ENCODE assay signal across 8 mouse cellular contexts in genomic region chr10:128584386-128584785, GRCm38 (mm10). TPM values are rescaled to one million over a fixed set of nuclear protein-coding genes. Genes with fewer than 3 reads are reported as not detected.
DNase-seq lines count a peak whose midpoint lies in the region; ATAC-seq lines count a peak whose summit lies in the region.

No protein-coding gene starts in this region.

- peaks cover 65% of the 10 kb centered on the region for H3K27me3 ChIP-seq in hindbrain, embryonic 10.5 days (ENCODE audit: insufficient read depth, poor library complexity, severe bottlenecking)
- H3K27me3 ChIP-seq in hindbrain, embryonic 14.5 days (ENCODE audit: control insufficient read depth, insufficient read depth, low read length): peaks cover 42% of the 10 kb centered on the region
- peaks cover 70% of the 10 kb centered on the region for H3K27me3 ChIP-seq in midbrain, embryonic 10.5 days (ENCODE audit: low read depth, poor library complexity, severe bottlenecking)

- DNase-seq in hindbrain, embryonic 10.5 days (ENCODE audit: low spot score): no peak
- DNase-seq in hindbrain, embryonic 14.5 days (ENCODE audit: low spot score): no peak
- DNase-seq in fat pad, adult 2 months (ENCODE audit: extremely low read depth, low read depth, low spot score): peak; percentile 96
- peak; percentile 94 for DNase-seq in large intestine, adult 2 months (ENCODE audit: low read depth, low spot score)
- DNase-seq in thymus, postnatal 14 days: peak; percentile 61
- DNase-seq in gastrocnemius, adult 18-20 months (ENCODE audit: low spot score): no peak
- no peak for DNase-seq in right cerebral cortex, postnatal 10 days (ENCODE audit: low spot score in 2 of 2)
- DNase-seq in midbrain, embryonic 10.5 days (ENCODE audit: low spot score): no peak

- WGBS in hindbrain, embryonic 10.5 days: 12% methylated on average over 4 of the region's 4 CpGs
- 9% methylated on average over 4 of the region's 4 CpGs for WGBS in hindbrain, embryonic 14.5 days
- WGBS in large intestine, adult 2 months: 6% methylated on average over 4 of the region's 4 CpGs
- WGBS in midbrain, embryonic 10.5 days: 14% methylated on average over 4 of the region's 4 CpGs

- peaks cover 27% of the 10 kb centered on the region for H3K4me1 ChIP-seq in hindbrain, embryonic 10.5 days (replicated peaks)
- peaks cover 3% of the 10 kb centered on the region; the same call in 1 of the 2 replicates for H3K4me1 ChIP-seq in hindbrain, embryonic 14.5 days (replicated peaks; ENCODE audit: control insufficient read depth, insufficient read depth, low read length)
- H3K4me1 ChIP-seq in midbrain, embryonic 10.5 days: peaks cover 24% of the 10 kb centered on the region

- no peak overlapping the region for H3K27ac ChIP-seq in hindbrain, embryonic 10.5 days
- H3K27ac ChIP-seq in hindbrain, embryonic 14.5 days: no peak overlapping the region
- no peak overlapping the region for H3K27ac ChIP-seq in midbrain, embryonic 10.5 days (replicated peaks)

- H3K4me3 ChIP-seq in hindbrain, embryonic 10.5 days: peak overlapping the region; percentile 5; the same call in 1 of the 2 replicates
- H3K4me3 ChIP-seq in hindbrain, embryonic 14.5 days (replicated peaks; ENCODE audit: low read length): no peak overlapping the region
- H3K4me3 ChIP-seq in midbrain, embryonic 10.5 days: no peak overlapping the region

- H3K9me3 ChIP-seq in hindbrain, embryonic 10.5 days: no peaks in the 10 kb centered on the region
- H3K9me3 ChIP-seq in hindbrain, embryonic 14.5 days (ENCODE audit: control insufficient read depth, low read length): no peaks in the 10 kb centered on the region
- H3K9me3 ChIP-seq in midbrain, embryonic 10.5 days (replicated peaks): no peaks in the 10 kb centered on the region

- H3K9ac ChIP-seq in hindbrain, embryonic 14.5 days: no peak overlapping the region

- no peak for ATAC-seq in hindbrain, embryonic 14.5 days (ENCODE audit: low FRiP score)

- no peaks in the 10 kb centered on the region for H3K36me3 ChIP-seq in hindbrain, embryonic 10.5 days
- no peaks in the 10 kb centered on the region for H3K36me3 ChIP-seq in hindbrain, embryonic 14.5 days (replicated peaks; ENCODE audit: control insufficient read depth, insufficient read depth)
- H3K36me3 ChIP-seq in midbrain, embryonic 10.5 days: no peaks in the 10 kb centered on the region

- no peak overlapping the region for H3K4me2 ChIP-seq in hindbrain, embryonic 14.5 days (replicated peaks)

RNA-seq across cellular contexts. Expression of gene Erbb3, which starts 5.1 kb away (rescaled TPM):
- 5.0 and 13.5 TPM in 2 replicates for polyA plus RNA-seq in hindbrain, embryonic 10.5 days (2016; fragmentation: Nextera tagmentation; extraction: Ambion mirVana)
- 1.5 and 1.8 TPM in 2 replicates for polyA plus RNA-seq in hindbrain, embryonic 14.5 days (2014; fragmentation: Nextera tagmentation; extraction: Ambion mirVana)
- polyA plus RNA-seq in large intestine, adult 2 months (2012; rRNA removed): 76.7 and 120 TPM in 2 replicates
- 1 to 10 TPM; 2.7 TPM for total RNA-seq in gastrocnemius, adult 18-20 months (2021)
- polyA plus RNA-seq in midbrain, embryonic 10.5 days (2016; fragmentation: Nextera tagmentation; extraction: Ambion mirVana): 0.72 and 1.4 TPM in 2 replicates

RNA-seq across cellular contexts. Expression of gene Pa2g4, which starts 18.6 kb away (rescaled TPM):
- 205 and 257 TPM in 2 replicates for polyA plus RNA-seq in hindbrain, embryonic 10.5 days (2016; fragmentation: Nextera tagmentation; extraction: Ambion mirVana)
- polyA plus RNA-seq in hindbrain, embryonic 14.5 days (2014; fragmentation: Nextera tagmentation; extraction: Ambion mirVana): 129 and 149 TPM in 2 replicates
- polyA plus RNA-seq in large intestine, adult 2 months (2012; rRNA removed): 29.3 and 31.2 TPM in 2 replicates
- total RNA-seq in gastrocnemius, adult 18-20 months (2021): 10 to 100 TPM; 35.4 to 37.6 TPM
- 231 and 262 TPM in 2 replicates for polyA plus RNA-seq in midbrain, embryonic 10.5 days (2016; fragmentation: Nextera tagmentation; extraction: Ambion mirVana)

RNA-seq across cellular contexts. Expression of gene Rpl41, which starts 35.3 kb away (rescaled TPM):
- polyA plus RNA-seq in hindbrain, embryonic 10.5 days (2016; fragmentation: Nextera tagmentation; extraction: Ambion mirVana): 2,868 and 3,332 TPM in 2 replicates
- 2,254 and 2,846 TPM in 2 replicates for polyA plus RNA-seq in hindbrain, embryonic 14.5 days (2014; fragmentation: Nextera tagmentation; extraction: Ambion mirVana)
- 2,450 and 2,465 TPM in 2 replicates for polyA plus RNA-seq in large intestine, adult 2 months (2012; rRNA removed)
- total RNA-seq in gastrocnemius, adult 18-20 months (2021): 1,000 to 10,000 TPM; 1,015 to 1,049 TPM
- polyA plus RNA-seq in midbrain, embryonic 10.5 days (2016; fragmentation: Nextera tagmentation; extraction: Ambion mirVana): 2,872 and 3,266 TPM in 2 replicates

RNA-seq across cellular contexts. Expression of gene Zc3h10, which starts 36.8 kb away (rescaled TPM):
- polyA plus RNA-seq in hindbrain, embryonic 10.5 days (2016; fragmentation: Nextera tagmentation; extraction: Ambion mirVana): 16.9 and 19.9 TPM in 2 replicates
- polyA plus RNA-seq in hindbrain, embryonic 14.5 days (2014; fragmentation: Nextera tagmentation; extraction: Ambion mirVana): 14.5 and 16.3 TPM in 2 replicates
- 10.7 and 12.2 TPM in 2 replicates for polyA plus RNA-seq in large intestine, adult 2 months (2012; rRNA removed)
- total RNA-seq in gastrocnemius, adult 18-20 months (2021): 1 to 10 TPM; 4.6 to 8.3 TPM
- 15.4 and 19.5 TPM in 2 replicates for polyA plus RNA-seq in midbrain, embryonic 10.5 days (2016; fragmentation: Nextera tagmentation; extraction: Ambion mirVana)

RNA-seq across cellular contexts. Expression of gene Rps26, which starts 42.2 kb away (rescaled TPM):
- 472 and 519 TPM in 2 replicates for polyA plus RNA-seq in hindbrain, embryonic 10.5 days (2016; fragmentation: Nextera tagmentation; extraction: Ambion mirVana)
- 450 and 573 TPM in 2 replicates for polyA plus RNA-seq in hindbrain, embryonic 14.5 days (2014; fragmentation: Nextera tagmentation; extraction: Ambion mirVana)
- 1,017 and 1,368 TPM in 2 replicates for polyA plus RNA-seq in large intestine, adult 2 months (2012; rRNA removed)
- 100 to 1,000 TPM; 345 to 363 TPM for total RNA-seq in gastrocnemius, adult 18-20 months (2021)
- 460 and 529 TPM in 2 replicates for polyA plus RNA-seq in midbrain, embryonic 10.5 days (2016; fragmentation: Nextera tagmentation; extraction: Ambion mirVana)

Comparison
In these comparisons a context has a peak if more than half of its experiments do, and no peak if none do; other contexts are left out.
1. DNase-seq: peak in fat pad, adult 2 months (single experiment), large intestine, adult 2 months (single experiment) and thymus, postnatal 14 days (single experiment); none in hindbrain, embryonic 10.5 days (single experiment), hindbrain, embryonic 14.5 days (single experiment), gastrocnemius, adult 18-20 months (single experiment), right cerebral cortex, postnatal 10 days (0 of 2) and midbrain, embryonic 10.5 days (single experiment).